Mouse (Mus musculus) kidney, postnatal 25 days (tissue): ENCODE results near the gene Gm21992.
"Not testable (repeated sequence)": the region's sequence is repeated elsewhere in the genome, so short reads cannot be mapped to it uniquely, and the experiment has no call there.

ENCODE experiments used
- DNase-seq, 2 experiments: peaks; one replicate each; pipeline ENCODE4 v3.0.0; 2021; ENCODE audit warnings: mixed read lengths in 2 of 2

The Gm21992 gene

GRCm38 (mm10) chr19:4812334-4812949 lies 1.0 kb upstream of the Gm21992 start:
- DNase-seq: not testable (repeated sequence)

- DNase-seq: no peak
Measured at GRCm38 (mm10) chr19:4811909-4812242, 464 bp upstream of the Gm21992 start.

GRCm38 (mm10) chr19:4810746-4811062 lies 708 bp downstream of the Gm21992 start:
- DNase-seq: no peak

DNA sequence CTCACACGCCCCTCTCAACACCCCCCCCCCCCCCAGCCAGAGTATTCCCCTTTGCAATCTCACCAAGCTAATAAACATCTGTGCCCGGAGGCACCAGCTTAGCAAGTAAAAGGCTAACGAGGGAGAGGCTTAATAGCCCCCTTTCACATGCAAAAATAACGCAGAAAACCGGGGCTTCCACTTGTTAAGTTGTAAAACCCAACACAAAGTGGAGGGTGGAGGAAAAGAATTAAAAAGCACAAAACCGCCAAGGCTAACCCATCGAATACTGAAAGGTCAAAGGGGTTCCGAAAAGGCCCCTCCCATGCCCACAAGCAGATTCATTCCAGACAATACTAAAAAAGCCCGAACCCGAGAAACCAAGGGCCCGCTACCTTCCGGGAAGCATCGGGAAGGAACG lies 1.1 kb downstream of the Gm21992 start:
- no peak for DNase-seq

- no peak for DNase-seq
Measured at GRCm38 (mm10) chr19:4803283-4803682, 8.1 kb downstream of the Gm21992 start.

DNA sequence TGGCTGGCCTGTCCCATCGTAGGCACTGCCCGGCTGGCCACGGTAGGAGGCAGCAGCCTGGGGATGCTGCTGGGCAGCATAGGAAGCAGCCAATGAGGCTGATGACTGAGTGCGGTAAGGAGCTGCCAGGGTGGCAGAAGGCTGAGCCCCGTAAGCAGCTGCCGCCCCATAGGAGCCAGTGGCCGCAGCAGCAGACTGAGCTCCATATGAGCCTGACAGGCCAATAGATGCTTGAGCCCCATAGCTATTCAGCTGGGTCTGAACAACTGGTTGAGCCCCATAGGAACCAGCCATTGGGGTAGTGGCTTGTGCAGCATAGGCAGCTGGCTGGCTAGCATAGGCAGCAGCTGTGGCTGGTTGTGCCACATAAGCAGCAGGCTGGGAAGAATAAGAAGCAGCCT lies 8.7 kb downstream of the Gm21992 start:
- no peak for DNase-seq

DNA sequence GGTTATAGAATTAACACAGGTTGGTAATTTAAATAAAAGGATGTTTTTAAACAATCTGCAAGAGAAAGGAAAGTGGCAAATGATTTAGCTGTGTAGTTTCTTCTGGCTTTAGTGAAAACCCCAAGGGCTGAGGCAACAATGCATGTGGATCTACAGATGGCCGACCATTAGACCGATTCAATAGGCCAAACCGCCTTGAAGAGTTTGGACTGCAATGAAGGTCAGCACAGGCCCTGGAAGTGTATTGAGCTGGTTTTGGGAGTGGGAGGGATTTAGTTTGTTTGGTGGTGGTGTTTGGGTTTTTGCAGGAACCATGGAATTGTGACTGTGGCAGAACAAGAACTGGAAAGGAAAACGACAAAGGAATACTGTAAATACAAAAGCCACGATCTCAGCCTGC lies 12.3 kb downstream of the Gm21992 start:
- no peak for DNase-seq

DNA sequence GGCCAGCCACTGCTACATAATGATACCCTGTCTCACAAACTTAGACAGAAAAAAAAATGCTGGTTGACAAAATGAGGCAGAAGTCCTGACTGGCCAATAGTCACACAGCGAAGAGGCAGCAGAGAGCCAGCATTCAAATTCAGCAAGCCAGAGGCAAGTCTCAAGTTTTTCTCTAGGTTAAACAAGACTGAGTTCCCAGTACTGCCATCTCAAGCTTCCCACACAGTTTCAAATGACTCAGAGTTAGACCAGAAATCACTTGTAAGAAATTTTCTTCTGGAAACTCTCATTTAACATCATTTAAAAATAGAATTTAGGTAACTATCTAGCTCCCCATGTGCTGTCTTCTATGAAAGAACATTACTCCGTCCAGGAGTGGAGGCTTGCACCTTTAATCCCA lies 13.6 kb downstream of the Gm21992 start:
- DNase-seq: no peak

DNA sequence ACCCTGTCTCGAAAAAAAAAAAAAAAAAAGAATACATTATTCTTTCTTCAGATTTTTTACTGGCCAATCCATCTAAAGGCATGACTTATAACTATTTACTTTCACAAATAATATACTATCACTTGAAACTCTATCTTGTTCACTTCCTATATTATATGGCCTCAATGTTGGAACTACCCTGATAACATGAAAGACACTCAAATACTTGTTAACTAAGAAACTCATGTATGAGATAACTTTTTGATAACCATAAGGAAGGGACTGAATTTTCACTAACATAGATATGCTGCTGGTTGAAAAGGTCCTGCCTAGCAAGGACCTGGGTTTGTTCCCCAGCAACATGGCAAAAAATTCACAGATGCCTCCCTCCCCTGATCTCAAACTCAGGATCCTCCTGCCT lies 15.5 kb downstream of the Gm21992 start:
- DNase-seq: no peak

- peak; percentile 99 for DNase-seq
Measured at GRCm38 (mm10) chr19:4793831-4794422, 17.5 kb downstream of the Gm21992 start, which contains the start of gene Rbm4. Gene Rbm4 (minus strand): TSS chr19:4793901.

DNA sequence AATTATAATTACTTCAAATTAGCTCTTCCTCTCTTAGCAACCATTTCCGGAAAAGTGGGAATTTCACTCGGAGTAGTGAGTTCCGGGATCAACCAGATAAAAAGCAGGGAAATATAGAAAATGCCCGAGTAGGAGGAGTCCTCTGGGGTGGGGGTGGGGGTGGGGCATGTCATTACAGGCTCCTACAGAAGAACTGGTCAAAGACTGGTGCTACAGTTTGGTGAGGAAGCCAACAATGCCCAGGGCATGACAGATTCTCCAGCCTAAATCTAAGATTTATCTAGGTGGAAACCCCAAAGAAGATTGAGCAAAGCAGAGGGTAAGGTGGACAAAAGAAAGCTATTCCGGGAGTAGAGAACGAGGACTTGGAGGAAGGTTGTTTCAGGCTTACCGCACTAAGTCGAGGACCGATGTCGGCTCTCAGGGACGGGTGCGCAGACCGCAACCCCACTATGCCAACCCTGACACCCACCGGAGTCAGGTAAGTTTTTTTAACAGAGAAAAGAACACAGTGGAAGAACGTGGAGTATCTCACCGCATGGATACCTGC lies 18.1 kb downstream of the Gm21992 start:
- no peak for DNase-seq

DNA sequence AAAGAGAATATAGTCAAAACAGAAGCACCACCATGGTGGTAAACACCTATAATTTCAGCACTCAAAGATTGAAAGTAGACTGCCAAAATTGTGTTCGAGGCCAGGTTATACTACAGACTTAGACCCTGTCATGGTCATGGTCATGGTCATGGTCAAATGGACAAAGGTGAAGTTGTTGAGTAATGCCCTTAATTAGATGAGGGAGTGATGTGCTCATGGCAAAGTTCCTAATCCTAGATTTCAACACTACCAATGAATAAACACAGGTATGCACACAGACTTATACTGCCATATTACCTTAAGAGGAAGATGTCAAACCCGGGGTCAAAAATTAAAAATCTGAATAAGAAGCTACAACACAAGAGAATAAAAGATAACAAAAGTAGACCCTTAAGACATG lies 25.1 kb downstream of the Gm21992 start:
- DNase-seq: no peak

DNA sequence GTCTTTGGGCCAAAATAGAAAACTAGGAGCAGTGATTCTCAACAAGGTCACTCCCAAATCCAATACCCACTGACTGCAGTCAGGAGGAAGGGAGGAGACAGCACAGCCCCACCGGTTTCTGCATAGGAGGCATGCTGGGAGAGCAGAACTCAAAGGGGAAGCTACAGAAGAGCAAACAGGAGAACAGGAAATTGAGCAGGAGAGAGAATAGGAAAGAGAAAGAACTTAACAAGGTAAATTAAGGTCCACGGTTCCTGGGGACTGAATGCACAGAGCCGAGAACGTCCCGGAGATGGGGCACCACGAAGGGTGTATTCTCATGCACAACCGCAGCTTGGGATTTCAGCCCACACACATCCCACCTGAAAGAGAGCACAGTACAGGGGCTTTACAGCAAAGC lies 26.2 kb downstream of the Gm21992 start:
- DNase-seq: no peak

DNA sequence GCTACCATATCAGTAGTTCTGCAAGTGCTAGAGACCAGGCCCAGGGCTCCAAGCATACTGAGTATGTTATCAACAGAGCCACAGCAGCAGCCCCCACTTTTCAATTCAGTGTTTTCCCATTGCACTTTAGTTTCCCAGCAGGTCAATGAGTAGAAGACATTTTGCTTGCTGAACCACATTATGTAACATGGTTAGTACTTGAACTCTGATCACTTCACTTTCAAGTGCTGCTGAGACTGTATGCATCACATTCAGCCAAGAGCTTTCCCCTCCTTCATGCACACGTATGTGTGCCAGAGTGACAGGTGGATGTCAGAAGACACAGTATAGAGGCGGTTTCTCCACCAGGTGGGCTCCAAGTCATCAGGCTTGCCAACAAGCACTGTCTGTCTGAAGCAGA lies 28.5 kb downstream of the Gm21992 start:
- no peak for DNase-seq

DNA sequence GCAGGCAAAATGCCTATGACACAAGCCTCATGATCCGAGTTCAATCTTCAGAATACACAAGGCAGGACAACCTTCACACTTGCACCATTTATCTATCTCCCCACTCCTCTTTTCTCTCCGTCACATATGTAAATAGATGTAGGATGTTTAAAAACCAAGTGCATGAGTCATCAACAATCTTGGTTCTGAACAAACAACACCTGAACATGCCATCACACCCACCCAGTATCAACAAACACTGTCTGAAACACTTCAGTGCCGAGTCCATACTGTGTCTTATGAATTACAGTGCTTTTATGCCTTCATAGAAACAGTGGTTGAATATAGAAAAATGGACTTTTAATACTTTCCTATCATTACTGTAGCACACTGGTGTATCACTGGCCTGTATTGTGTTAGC lies 38.6 kb downstream of the Gm21992 start:
- DNase-seq: no peak

- DNase-seq: no peak
Measured at GRCm38 (mm10) chr19:4767507-4768148, 43.8 kb downstream of the Gm21992 start.

GRCm38 (mm10) chr19:4762876-4763275 lies 48.5 kb downstream of the Gm21992 start:
- peak in 1 of 2 experiments; percentile 56 for DNase-seq

DNA sequence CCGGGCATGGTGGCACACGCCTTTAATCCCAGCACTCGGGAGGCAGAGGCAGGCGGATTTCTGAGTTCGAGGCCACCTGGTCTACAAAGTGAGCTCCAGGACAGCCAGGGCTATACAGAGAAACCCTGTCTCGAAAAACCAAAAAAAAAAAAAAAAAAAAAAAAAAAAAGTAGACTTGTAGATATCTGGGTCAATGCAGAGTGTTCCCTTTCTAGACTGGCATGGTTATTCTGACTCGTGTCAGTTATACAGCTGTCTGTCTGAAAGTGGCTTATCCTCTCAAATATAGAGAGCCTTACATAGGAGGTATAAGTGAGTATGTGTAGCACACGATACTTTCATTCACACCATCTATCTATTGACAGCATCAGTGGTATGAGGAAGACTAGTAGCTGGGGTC lies 50.9 kb downstream of the Gm21992 start:
- DNase-seq: not testable (repeated sequence)

- no peak for DNase-seq
Measured at GRCm38 (mm10) chr19:4756921-4757320, 54.5 kb downstream of the Gm21992 start.

GRCm38 (mm10) chr19:4756193-4756911 lies 55.1 kb downstream of the Gm21992 start, which contains the start of gene Rbm4b:
Gene Rbm4b (plus strand): TSS chr19:4756497.
- DNase-seq: peak; percentile 96 to 99

DNA sequence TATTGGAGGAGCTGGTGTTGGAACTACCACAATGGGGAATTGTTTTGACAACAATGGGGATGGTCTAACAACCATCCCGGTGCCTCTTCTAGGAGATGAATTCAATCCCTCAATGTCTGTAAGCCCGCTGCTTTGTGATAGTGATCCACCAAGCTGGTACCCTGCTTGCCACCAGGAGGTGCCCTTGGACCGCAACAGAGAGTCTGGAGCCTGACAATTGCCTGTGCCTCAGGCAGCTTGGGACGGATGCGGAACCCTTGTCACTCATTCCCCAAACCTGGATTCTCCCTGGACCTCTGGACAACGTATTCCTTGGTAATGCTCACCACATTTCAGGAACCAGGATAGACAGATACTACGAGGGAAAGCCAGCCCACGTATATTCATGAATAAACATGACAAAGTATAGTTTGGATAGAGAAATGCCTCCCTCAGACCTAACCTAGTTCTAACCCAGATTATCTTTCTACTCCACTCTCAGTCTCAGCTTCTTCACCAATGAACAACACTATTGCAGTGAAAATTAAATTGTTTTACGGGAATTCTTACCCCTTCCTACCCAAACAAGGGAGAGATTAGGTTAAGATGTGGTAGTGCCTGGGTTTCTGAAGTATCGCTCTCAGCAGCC lies 55.7 kb downstream of the Gm21992 start:
- peak; percentile 93 to 94 for DNase-seq

DNA sequence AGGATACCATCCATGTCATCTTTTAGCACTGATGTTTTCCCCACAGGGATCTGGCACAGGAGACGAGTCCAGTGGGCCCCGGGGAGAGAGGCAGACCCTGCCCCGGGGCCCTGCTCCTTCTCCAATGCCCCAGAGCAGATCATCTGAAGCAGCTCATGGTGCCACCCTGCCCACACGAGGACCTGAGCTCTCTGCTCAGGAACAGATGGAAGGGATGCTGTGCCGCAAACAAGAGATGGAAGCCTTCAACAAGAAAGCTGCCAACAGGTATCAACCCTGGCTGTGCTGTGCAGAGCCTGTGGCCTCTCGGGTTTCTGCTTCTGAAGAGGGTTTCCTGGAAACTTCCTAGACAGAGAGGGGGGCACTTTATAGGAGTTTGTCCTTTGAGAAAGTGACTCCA lies 61.4 kb downstream of the Gm21992 start:
- peak in 1 of 2 experiments; percentile 33 for DNase-seq

DNA sequence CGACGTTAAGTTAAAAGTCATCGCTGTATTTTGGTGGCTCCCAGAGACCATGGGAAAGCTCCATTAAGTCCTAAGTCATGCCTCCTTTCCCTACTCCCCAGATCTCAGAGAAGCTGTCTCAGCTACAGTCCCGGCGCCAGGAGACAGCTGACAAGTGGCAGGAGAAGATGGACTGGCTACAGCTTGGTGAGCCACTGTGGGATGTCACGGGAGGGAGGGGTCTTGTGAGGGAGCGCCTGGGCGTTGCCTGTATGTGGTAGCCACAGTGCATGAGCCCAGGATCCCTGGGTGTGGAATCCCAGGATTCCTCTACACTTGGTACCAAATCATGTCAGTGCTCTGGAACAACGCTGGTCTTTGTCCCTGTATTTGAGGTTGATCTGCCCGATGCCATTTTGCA lies 62.9 kb downstream of the Gm21992 start:
- DNase-seq: peak in 1 of 2 experiments; percentile 24
